Mouse (Mus musculus): Measurements from ENCODE around the gene Trex1.

Trex1 gene

DNA sequence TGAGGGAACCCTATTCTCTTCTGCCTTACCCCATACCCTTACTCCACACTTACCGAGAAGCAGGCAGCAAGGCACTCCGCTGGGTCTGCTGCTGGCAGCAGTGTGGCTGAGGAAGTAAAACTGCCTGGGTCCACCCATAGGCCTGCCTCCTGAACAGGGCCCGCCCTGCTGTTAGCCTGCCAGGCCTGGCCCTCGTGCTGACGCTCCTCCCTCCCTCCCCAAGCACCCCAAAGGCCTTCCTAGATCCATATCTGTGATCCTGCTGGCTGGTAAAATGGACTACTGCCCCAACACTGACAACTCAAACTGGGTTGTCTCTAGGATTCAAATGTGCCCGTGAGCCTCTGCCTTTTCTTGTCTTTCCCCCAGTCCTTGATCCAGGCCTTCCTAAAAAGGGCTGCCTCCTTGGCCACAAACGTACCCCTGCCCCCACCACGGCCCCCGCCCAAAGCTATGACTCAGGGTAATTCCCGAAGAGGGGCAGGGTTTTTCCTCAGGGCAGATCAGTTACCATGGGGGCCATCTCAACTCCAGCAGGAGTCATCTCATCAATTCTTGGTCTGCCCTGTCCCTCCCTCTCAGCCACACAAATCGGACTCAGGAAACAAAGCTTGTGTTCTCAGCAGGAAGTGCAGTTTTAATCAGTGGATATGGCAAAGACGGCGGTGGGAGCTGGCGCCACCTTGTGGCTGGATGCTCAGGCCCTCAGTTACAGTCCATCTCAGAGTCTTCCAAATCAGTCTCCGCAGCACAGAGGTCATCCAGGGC lies at the start of gene Trex1:
Gene Trex1 (minus strand): TSS at position 599 of the 768 bp plus-strand sequence.
- DNase-seq (ENCODE audit: low read depth, low spot score): peak; percentile 85

DNA sequence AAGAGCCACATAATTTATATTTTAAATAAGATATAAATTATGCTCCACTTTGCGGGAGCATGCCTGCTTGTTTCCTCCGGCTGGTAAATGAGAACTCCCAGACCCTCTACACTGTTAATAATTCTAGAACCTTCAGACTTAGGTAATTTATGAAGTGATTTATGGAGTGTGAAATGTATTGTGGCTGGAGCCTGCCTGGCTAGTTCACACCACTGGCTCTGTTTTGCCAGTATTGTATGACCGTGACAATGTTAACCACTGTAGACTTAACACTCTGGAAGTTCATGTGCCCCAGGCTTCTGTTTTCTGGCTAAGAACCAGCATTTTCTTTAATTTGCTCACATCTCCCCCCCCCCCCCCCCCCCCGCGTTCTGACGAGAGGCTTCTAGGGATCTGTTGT lies 47.8 kb upstream of the Trex1 start:
- peak; percentile 43 for DNase-seq (ENCODE audit: low read depth, low spot score)

GRCm38 (mm10) chr9:109105648-109106047 lies 46.1 kb upstream of the Trex1 start:
- DNase-seq (ENCODE audit: low read depth, low spot score): no peak

GRCm38 (mm10) chr9:109105011-109105410 lies 45.5 kb upstream of the Trex1 start:
- no peak for DNase-seq (ENCODE audit: low read depth, low spot score)

DNA sequence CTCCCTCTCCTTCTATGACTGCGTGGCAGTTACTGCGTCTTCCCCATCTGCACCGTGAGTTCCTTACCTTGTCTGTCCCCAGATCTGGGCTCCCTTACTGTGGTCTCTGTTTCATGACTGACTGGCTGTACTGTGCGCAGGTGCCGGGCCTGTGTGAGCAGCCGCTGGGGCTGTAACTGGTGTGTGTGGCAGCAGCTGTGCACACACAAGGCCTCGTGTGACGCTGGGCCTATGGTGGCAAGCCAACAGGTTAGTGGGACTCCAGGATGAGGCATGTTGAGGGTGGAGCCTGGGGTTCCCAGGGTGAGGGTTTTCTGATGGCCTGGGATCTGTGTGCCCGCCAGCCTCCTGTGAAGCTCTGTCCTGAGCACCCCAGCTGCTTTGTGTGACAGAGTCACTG lies 44.5 kb upstream of the Trex1 start:
- no peak for DNase-seq (ENCODE audit: low read depth, low spot score)

DNA sequence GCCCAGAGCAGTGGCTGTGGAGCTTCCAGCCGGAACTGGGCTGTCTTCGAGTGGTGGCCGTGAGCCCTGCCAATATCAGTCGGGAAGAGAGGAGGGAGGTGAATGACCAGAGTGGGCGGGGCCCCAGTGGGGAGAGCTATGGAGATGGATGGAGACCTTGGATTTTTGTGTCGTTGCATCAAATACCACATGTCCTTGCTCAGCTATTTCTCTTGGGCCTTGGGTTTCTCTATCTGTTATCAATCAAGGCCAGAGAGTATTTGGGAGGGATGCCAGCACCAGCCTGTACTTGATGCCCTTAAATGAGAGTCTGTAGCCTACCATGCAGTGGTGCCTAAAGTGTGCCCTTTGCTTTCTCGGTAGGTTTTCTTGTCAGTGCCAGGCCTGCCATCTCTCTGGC lies 43.7 kb upstream of the Trex1 start:
- DNase-seq (ENCODE audit: low read depth, low spot score): no peak

DNA sequence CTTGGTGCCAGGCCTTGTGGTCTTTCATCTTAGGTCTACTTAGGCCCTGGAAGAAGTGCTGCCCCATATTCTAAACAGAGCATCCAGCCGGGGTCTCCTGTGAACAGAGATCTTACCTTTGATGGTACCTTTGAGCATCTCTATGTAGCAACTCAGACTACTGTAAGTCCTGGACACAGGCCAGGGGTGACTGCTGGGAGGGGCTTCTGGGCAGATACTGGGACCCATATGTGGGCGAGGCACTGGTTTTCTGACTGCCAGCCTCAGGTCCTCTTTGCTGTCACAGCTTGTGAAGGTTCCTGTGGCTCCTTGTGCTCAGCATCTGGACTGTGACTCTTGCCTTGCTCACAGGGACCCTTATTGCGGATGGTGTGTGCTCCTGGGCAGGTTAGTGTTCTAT lies 43.0 kb upstream of the Trex1 start:
- no peak for DNase-seq (ENCODE audit: low read depth, low spot score)

- DNase-seq (ENCODE audit: low read depth, low spot score): no peak
Measured at GRCm38 (mm10) chr9:109101933-109102445, 42.5 kb upstream of the Trex1 start.

- DNase-seq (ENCODE audit: low read depth, low spot score): no peak
Measured at GRCm38 (mm10) chr9:109100307-109100928, 40.9 kb upstream of the Trex1 start.

- DNase-seq (ENCODE audit: low read depth, low spot score): no peak
Measured at GRCm38 (mm10) chr9:109098969-109099368, 39.4 kb upstream of the Trex1 start.

DNA sequence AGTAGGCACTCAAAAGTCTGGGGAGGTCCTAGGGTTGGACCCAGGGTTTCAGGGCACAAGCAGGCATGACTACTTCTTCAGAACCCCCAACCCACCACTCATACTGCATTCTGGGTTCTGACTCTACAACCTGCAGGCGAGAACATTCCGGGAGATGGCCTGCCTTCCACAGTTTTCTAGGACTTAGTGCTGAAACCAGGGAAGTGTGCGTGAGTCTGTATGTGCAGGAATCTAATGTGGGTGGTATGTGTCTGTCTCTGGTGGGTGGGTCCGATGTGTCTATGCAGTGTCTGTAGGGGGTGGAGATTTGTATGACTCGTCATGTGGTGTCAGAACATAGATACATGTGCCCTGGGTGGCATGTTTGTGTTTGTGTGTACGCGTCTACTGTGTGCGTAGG lies 38.8 kb upstream of the Trex1 start:
- DNase-seq (ENCODE audit: low read depth, low spot score): no peak

DNA sequence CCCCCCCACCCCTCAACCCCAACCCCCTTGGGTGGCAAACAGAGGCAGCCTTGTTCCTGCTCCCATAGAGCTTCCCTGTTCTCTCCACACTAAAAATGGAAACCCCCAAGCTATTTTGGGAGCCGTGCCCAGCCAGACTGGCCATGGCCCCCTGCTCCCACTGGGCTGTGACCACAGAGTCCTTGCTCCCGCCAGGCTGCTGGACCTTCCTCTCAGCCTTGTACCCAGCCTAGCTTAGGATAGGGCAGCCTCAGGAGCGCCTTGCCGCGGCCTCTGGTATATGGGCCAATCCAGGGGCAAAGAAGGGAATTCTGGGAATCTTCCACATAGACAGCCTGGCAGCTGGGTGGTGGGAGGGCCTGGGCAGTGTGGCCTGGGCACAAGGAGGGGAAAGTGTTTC lies 38.3 kb upstream of the Trex1 start:
- no peak for DNase-seq (ENCODE audit: low read depth, low spot score)

GRCm38 (mm10) chr9:109097291-109097690 lies 37.8 kb upstream of the Trex1 start:
- DNase-seq (ENCODE audit: low read depth, low spot score): no peak

DNA sequence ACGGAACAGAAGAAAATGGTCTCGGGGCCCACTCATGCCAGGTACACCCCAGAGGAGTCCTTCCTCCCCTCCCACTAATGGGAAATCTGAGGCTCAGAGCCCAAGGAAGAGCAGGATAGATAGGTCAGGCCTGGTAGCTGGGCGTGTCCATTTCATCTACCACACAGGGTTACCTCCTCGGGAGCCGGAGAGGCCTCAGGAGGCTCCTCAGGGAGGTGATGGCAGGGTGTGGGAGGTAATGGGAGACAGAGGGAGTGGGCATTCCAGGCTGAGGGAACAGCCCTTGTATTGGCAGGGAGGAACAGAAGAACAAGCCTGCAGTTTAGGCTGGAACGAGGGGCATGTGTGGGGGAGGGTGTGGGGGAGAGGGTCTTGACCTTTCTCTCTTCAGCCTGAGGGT lies 37.3 kb upstream of the Trex1 start:
- no peak for DNase-seq (ENCODE audit: low read depth, low spot score)

DNA sequence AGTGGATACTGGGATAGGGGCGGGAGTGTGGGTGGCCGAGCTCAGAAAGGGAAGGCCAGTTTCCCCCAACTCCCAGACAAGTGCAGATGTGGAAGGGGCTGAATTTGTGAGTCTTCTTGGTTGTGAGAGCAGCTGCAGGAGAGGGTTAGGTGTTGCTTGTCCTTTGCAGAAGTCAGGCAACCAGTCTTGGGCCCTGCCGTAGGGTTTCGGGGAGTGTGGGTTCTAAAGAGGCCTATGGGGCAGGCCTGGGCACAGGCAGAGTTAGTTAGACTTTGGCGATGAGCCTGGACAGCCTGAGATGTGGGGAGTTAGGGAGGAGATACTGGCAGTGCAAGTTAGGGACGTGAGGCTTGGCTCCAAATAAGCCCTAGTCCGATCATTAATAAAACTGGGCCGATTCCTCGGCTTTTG lies 36.7 kb upstream of the Trex1 start:
- DNase-seq (ENCODE audit: low read depth, low spot score): no peak

GRCm38 (mm10) chr9:109095137-109095982 lies 35.8 kb upstream of the Trex1 start, which contains the start of gene Plxnb1:
Plxnb1 (plus strand) TSS chr9:109095389.
- DNase-seq (ENCODE audit: low read depth, low spot score): peak; percentile 83

- DNase-seq (ENCODE audit: low read depth, low spot score): peak; percentile 50
Measured at GRCm38 (mm10) chr9:109094553-109095136, 35.1 kb upstream of the Trex1 start.

GRCm38 (mm10) chr9:109093786-109094552 lies 34.4 kb upstream of the Trex1 start:
- DNase-seq (ENCODE audit: low read depth, low spot score): no peak

GRCm38 (mm10) chr9:109092799-109093198 lies 33.3 kb upstream of the Trex1 start:
- no peak for DNase-seq (ENCODE audit: low read depth, low spot score)

- no peak for DNase-seq (ENCODE audit: low read depth, low spot score)
Measured at GRCm38 (mm10) chr9:109091802-109092201, 32.3 kb upstream of the Trex1 start.

- no peak for DNase-seq (ENCODE audit: low read depth, low spot score)
Measured at GRCm38 (mm10) chr9:109090446-109090845, 30.9 kb upstream of the Trex1 start.

Measured in forelimb bud, embryonic 11.5 days (tissue).